Mouse (Mus musculus): ENCODE data around the gene Lrrc56.
"Not testable (repeated sequence)": the region's sequence is repeated elsewhere in the genome, so short reads cannot be mapped to it uniquely, and the experiment has no call there.

Gene Lrrc56

DNA sequence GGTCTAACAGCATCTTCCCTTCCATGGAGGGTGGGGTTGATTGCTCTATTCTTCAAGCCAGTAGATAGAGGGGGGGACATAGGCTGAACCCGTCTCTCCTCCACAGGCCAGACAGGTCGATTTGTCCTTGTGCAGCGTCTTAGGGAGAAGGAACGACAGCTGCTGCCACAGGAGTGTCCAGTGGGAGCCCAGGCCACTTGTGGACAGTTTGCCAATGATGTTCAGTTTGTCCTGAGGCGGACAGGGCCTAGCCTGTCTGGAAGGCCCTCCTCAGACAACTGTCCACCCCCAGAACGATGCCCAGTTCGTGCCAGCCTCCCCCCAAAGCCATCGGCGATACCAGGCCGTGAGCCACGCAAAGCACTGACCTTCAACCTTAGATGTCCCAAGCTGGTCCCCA lies 22.9 kb downstream of the Lrrc56 start:
- no peak for DNase-seq (ENCODE audit: low spot score in 2 of 2)

DNA sequence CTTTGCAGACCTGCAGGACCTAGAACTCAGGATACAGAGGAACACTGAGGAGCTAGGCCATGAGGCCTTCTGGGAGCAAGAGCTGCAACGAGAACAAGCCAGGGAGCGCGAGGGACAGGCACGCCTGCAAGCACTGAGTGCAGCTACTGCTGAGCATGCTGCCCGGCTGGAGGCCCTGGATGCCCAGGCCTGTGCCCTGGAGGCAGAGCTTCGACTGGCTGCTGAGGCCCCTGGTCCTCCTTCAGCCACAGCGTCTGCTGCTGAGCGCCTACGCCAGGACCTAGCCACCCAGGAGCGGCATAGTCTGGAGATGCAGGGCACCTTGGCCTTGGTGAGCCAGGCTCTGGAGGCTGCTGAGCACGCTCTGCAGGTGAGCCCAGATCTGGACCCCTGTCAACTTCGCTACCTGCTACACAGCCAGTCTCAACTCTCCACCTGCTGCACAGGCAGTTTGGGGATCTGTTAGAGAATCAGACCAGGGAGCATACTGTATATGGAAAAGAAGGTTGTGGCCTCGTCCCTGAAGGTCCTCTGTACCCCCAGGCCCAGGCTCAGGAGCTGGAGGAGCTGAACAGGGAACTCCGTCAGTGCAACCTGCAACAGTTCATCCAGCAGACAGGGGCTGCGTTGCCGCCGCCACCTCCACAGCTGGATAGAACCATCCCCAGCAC lies 23.5 kb downstream of the Lrrc56 start:
- DNase-seq (ENCODE audit: low spot score in 2 of 2) = no peak

DNA sequence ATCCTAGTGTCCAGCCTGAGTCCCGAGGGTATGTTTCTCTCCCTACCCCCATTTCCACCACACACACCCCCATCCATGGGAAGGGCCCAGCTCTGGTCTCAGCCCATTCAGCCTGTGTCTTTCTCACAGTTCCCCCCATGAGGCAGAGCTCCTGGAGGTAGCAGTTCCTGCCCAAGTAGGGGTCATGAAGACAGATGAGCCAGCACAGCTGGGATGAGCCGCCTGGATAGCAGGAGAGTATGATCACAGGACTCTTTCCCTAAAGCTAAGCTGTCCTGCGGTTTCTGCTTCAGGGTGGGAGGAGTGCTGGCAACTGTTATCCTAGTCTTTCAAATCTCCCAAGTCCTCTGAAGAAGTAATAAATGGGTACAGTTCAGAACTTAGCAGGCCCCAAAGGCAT lies 24.2 kb downstream of the Lrrc56 start:
- DNase-seq (ENCODE audit: low spot score in 2 of 2) = no peak

DNA sequence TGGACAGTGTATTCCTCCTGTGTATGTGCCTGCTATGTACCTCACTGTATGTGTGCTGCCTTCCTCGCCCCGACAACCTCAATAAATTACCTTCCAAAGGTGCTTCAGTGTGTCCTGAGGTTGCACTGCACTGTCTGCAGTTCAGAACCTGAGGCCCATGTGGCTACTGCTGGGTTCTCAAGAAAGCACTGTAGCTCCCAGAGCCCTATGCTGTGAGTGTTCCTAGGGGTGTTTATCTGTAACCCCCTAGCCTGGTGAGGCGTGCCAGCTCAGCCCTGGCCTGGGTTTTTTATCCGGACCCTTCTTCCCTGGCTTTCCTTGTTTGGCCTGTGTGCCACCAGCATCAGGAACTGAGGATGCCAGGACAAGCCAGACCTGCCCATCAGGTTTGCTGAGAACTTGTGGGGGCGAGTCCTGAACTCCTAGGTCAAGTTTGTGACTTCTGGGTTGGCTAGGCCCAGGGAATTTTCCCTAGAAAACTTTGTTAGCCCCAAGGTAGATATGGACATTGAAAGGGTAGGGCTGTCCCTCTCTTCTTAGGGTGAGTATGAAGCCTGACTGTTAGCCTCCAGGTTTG lies 24.7 kb downstream of the Lrrc56 start:
- no peak for DNase-seq (ENCODE audit: low spot score in 2 of 2)

DNA sequence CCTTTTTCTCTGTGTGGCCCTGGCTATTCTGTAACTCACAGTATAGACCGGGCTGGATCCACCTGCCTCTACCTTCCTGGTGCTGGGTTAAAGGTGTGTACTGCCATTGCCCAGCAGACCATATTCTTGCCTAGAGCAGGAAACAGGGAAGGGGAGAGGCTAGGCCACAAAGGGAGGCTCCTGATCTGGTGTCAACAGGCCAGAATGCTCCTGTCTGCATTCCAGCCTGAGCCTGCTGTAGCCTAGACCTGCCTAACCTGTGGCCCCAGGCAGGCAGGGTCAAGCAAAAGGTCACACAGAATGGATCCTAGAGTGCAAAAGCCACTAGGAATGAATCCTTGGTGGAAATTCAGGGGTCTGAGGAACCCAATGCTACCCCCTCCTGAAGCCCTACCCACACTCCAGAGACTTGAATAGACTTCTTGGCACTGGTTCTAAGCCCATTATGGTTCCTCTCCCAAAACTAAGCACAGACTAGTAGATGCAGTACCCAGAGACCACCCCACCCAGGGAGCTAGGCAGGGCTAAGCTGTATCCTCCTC lies 25.7 kb downstream of the Lrrc56 start:
- DNase-seq (ENCODE audit: low spot score in 2 of 2) = no peak

DNA sequence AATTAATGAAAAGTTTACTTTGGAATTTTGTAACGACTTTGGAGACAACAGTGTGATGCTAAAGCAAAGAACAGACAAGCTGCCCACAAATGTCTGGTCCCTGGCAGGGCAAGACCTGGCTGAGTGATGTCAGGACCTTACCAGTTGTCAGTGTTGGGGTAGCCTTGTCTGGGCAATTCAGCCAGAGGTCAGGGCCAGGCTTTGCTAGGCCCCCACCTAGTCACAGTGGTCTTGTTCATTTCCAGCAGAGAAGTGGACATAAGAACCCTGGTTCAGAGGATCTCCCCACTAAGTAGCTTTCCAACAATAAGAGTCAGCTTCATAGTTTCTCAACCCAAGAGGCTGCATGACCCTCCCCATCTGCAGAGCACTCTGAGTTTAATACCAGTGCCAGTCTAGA lies 26.4 kb downstream of the Lrrc56 start:
- no peak for DNase-seq (ENCODE audit: low spot score in 2 of 2)

DNA sequence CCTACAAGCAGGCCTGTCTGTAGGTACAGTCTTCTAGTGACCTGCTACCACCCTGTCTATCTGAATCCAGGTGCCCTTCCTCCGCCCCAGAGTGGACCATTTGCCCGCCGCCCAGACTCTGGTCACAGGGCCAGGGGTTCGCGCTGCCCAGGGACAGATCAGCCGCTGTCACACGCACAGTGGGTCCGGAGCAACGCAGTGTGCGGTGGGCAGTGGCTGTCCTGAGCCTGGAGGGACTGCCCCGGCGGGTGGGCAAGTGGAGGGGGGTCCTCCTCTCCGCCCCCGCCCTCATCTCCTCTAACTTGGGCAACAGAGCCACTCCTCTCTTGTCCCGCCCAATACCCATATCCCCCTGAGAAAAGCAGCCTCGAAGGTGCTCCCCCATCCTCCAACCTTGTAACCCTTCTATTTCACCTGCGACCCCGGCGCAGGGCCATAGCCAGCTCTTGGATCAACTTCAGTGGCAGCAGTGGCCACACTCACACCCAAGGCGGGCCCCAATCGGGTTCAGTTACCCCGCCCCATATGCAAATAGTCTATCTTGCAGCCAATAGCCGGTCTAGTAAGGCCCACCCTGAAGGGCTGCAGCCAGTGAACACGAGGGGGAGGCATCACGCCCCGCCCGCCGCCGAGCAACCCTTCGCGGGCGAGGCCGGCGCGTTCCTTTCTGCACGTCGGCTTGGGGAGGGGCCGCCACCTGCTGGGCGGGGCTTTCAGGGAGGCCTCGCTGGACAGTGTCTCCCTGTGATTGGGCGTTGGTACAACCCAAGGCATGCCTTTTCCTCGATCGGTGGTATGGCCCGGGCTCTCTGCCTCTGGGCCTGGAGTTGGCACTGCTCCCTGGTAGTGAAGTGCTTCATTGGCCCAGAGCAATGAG lies 27.5 kb downstream of the Lrrc56 start:
- DNase-seq (ENCODE audit: low spot score in 2 of 2) = peak; percentile 90 to 96

DNA sequence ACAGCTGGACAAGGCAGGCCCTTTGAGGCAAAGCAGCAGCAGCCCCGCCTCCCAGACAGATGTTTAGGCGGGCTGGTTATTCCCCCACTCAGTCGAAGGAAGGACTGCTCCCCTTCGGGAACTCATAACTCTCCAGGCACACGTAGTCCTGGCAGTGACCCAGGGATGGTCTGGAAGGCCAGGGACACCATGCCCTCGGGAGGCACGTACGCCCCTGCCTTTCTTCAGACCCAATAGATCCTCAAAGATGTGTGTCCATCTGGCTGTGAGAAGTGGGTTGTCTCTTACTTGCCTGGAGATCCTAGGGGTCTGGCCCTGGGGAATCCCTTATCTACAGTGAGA lies 28.1 kb downstream of the Lrrc56 start:
- DNase-seq (ENCODE audit: low spot score in 2 of 2) = no peak

DNA sequence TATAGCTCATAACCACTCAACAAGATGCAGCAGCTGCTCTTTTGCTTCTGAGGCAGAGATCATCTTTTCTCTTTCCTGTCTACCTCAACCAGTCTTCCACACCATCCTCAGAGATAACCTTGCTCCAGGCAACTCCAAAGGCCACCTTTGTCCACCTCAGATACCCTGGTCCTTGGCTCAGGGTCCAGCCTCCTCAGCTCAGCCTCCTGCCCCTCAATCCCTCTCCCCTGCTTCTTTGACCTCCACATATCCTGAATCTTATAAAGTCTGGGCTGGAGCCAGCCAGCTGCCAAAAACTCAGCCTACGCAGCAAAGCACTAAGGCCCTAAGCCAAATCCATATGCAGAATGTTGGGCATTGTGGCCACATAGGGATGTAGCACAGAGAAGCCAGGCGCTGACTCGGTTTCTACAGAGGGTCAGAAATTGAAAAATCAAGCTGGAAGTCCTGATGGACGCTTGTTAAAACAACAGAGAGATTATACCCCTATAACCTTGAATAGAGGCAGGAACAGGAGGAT lies 28.8 kb downstream of the Lrrc56 start:
- DNase-seq (ENCODE audit: low spot score in 2 of 2) = no peak

DNA sequence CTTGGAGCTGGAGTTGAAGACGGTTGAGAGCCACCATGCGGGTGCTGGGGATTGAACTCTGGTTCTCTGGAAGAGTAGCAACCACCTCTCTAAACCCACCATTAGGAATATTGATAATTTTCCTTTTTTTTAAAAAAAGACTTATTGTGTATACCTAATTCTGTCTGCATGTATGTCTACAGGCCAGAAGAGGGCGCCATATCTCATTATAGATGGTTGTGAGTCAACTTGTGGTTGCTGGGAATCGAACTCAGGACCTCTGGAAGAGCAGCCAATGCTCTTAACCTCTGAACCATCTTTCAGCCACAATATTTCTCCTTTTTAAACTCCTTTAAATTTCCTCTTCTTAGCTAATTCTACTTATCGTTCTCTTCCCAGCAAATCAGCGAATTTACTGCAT lies 32.6 kb downstream of the Lrrc56 start:
- no peak for DNase-seq (ENCODE audit: low spot score in 2 of 2)

DNA sequence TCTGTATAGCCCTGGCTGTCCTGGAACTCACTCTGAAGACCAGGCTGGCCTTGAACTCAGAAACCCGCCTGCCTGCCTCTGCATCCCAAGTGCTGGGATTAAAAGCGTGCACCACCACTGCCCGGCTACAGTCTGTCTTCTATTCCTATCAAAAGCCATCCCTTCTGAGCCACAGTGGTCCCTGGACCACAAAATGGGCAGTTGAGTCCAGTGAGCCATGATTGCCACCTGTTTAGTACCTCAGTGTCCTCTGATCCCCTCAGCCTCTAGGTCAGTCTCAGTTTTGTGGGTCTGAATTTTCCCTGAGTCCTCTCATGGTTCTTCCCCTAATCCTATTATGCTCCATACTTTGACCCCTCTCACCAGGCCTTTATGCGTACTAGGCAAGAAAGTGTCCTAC lies 33.8 kb downstream of the Lrrc56 start:
- DNase-seq (ENCODE audit: low spot score in 2 of 2) = no peak

DNA sequence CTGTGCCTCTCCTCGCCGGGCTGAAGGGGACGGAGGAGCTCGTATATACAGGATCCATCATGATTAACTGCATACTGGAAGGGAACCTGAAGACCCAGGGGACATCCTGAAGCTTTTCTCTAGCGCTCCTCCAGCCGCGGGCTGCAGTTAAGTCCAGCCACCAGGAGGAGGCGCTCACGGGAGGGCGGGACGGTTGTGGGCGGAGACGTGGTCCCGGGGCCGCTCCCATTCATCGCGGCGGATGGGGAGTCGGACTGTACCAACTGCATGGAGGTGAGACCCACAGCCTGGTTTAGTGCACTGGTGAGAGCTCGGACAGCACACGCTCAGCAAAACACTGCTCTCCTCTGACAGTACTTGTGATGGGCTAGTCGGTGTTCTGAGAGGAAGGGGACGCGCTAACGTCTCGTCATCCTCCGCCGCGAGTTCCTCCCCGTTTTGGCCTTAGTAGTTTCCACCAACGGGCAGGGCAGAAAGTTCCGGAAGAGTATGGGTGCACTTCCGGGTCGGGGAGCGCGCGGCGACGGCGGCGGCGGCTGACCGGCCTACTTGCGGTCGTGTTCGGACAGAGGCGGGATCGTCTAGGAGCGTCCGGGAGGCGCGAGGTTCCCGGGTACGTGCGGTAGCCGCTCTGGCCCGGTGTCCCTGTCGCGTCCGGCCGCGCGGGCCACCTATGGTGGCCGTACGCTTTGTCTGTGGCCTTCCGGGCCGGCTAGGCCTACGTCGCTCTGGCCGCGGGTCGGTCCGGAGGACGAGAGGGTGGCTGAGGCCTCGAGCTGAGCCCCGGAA lies 34.5 kb downstream of the Lrrc56 start, which contains the start of gene Phrf1:
Gene Phrf1, plus strand, starts transcription at position 506 of the 789 bp plus-strand sequence.
- DNase-seq (ENCODE audit: low spot score in 2 of 2) = peak; percentile 66 to 92

DNA sequence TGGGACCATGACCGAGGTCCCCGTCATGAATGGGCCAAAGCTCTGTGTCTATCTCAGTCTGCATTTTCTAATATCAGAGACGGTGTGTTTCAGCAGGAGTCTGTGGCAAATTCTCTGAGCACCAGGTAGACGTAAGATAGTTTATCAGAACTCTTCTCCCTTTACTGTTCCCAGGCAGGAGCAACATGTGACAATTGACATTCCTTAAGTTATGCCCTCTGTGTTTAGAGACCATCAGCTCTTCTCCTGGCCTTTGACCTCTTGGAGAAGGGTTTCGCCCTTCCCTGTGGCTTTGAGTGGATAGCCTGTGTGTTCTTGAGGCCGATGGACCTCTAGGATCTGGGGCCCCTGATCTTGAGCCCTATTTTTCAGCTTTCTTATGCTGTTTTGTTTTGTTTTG lies 35.7 kb downstream of the Lrrc56 start:
- DNase-seq (ENCODE audit: low spot score in 2 of 2) = no peak

DNA sequence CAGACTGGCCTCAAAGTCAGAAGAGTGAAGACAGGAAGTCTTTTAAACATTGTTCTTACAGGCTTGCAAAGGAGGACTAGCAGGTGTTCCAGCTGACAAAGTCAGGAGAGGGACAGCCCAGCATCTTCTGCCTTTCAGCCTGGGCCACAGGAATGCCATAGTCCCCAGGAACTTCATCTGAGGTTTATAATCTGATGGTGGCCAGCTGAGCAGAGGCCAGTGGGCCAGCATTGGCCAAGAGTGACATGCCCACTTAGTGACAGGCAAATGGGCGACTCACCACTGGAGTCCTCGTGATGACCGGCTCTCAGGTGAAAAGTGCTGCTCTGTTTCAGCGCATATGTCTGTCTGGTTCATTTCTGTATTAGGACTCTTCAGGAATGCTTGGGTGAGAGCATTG lies 36.6 kb downstream of the Lrrc56 start:
- no peak for DNase-seq (ENCODE audit: low spot score in 2 of 2)

DNA sequence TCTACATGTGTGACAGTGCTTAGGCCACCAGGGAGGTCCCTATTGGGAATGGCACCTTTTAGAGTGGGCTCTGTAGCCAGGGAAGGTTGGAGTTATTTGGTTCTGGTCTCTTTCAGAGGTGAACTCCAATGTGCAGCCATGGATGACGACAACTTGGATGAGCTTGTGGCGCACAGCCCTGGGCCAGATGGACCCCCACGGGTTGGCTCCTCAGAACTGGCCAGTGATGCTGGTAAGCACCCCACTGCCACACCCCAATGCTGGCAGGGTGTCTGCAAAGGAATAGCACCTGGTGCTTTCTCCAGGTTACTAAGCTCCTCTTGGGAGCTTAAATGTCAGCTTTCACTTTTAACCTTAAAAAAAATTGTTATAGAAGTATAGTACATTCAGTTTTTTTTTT lies 37.2 kb downstream of the Lrrc56 start:
- no peak for DNase-seq (ENCODE audit: low spot score in 2 of 2)

DNA sequence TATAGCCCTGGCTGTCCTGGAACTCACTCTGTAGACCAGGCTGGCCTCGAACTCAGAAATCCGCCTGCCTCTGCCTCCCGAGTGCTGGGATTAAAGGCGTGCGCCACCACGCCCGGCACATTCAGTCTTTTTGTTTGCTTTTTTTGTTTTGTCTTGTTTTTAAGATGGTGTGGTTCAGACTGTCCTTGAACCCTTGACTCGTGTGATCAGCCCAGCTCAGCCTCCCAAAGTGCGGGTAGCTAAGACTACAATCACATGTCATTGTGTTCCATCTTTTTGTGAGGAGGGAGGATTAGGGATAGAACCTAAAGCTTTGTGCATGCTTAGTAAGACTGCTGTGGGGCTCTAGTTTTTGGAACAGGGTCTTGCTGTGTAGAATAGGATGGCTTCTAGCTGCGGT lies 37.6 kb downstream of the Lrrc56 start:
- no peak for DNase-seq (ENCODE audit: low spot score in 2 of 2)

DNA sequence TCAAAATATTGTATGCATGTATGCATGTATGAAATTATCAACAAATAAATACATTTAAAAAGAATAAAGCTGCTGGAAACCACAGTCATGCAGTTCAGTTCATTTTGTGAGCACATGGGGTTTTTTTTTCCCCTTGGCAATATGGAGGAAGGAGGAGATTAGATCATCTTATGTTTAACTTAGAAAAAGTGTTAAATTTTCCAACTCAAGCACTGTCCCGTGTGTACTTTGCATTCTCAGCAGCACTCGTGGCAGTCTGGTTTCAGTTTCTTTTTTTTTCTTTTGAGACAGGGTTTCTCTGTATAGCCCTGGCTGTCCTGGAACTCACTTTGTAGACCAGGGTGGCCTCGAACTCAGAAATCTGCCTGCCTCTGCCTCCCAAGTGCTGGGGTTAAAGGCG lies 56.5 kb downstream of the Lrrc56 start:
- not testable (repeated sequence) for DNase-seq (ENCODE audit: low spot score in 2 of 2)

DNA sequence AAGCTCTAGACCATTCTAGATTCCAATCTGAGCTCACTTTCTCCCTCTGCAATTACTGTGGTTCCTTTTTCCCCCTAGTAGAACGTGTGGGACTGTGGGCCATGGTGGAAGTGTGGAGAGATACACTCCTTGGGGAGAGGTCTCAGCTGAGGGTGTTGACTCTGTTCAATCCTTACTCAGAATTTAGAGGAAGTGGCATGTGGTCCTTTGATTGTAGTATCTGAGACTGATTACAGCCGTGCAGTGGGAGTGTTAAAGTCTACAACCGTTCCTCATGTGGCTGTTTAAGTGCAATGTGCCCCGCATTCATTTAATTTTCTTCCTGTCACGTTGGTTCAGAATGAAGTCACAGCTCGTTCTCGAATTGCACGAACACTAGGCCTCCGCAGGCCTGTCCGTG lies 62.2 kb downstream of the Lrrc56 start:
- DNase-seq (ENCODE audit: low spot score in 2 of 2) = no peak
